Mouse (Mus musculus) bone marrow macrophage, adult 2 months (primary cell): ENCODE measurements around the gene Mrpl34. TPM values are rescaled to one million over a fixed set of nuclear protein-coding genes. Genes with fewer than 3 reads are reported as not detected.
A peak's percentile ranks its signal among the peaks of the same experiment; 100 is the strongest.

ENCODE experiments used
- H3K27ac ChIP-seq: 2 replicates; pipeline ENCODE4 v1.5.1; 2012; ENCODE audit warnings: low read depth, low read length; ENCODE audit not compliant: insufficient read depth
- H3K4me1 ChIP-seq: 2 replicates; pipeline ENCODE4 v1.6.1; 2012; ENCODE audit warnings: low read length; ENCODE audit not compliant: control insufficient read depth, insufficient read depth
- H3K4me3 ChIP-seq: 2 replicates; pipeline ENCODE4 v1.5.1; 2012; ENCODE audit warnings: mild to moderate bottlenecking, low read length, moderate library complexity; ENCODE audit not compliant: insufficient read depth
- CTCF ChIP-seq: IDR thresholded peaks from 2 replicates; pipeline ENCODE4 v1.5.1; 2012; ENCODE audit warnings: low read depth, mild to moderate bottlenecking, low read length, moderate library complexity
- POLR2A ChIP-seq: IDR thresholded peaks from 2 replicates; pipeline ENCODE4 v1.6.1; 2012; ENCODE audit warnings: mild to moderate bottlenecking, low read depth, low read length, borderline replicate concordance
- polyA plus RNA-seq: library from polyadenylated mRNA; stranded (reverse); fragments of >200 nt; gene quantifications from 2 replicates; pipeline ENCODE4 v1.2.4, GENCODE M21; 2012; ENCODE audit not compliant: missing spikeins, insufficient read depth, insufficient read length

Gene Mrpl34
- polyA plus RNA-seq, 1 experiment: 59.5 TPM

DNA sequence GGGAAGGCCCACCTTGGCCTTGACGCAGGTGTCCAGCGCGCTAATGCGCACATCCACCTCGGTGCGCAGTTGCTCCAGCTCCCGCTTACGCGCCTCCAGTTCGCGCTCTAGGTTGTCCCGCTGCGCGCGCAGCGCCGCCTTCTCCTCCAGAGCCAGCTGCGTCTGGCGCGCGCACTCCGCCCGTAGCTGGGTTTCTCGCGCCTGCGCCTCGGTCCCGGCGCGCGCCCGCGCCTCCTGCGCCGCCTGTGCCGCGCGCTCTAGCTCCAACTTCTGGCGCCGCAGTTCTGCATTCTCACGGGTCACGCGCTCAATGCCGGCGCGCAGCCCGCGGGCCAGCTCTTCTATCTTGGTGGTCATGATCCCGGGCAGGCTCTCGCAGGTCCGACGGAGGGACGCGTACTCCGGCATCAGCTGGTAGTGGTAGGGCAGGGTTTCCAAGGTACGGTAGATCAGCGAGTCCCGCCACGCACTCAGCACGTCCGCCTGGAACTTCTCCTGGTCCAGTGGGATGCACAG lies 42.9 kb downstream of the Mrpl34 start:
- peak overlapping the region; percentile 45 for H3K4me3 ChIP-seq
- H3K4me1 ChIP-seq: peaks cover 2% of the 10 kb centered on the region; the same call in 1 of the 2 replicates
- H3K27ac ChIP-seq: no peak overlapping the region
- TF ChIP-seq CTCF (no peak), POLR2A (no peak)

DNA sequence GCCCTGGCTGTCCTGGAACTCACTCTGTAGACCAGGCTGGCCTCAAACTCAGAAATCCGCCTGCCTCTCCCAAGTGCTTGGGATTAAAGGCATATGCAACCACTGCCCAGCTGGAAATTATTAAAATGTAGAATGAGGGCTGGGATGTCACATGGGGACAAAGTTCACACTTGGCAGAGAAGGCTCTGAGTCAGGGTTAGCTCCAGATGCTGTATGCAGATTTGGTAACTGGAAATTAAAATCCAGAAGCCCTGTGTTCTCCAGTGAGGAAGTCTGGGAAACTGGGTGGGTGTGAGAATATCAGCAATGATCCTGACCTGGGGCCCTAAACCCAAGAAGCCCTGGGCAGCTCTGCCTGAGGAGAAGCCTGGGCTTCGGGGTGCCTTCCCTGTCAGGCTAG lies 44.6 kb downstream of the Mrpl34 start:
- H3K4me3 ChIP-seq: no peak overlapping the region
- TF ChIP-seq POLR2A: no peak
- TF ChIP-seq CTCF: no peak
- no peak overlapping the region for H3K27ac ChIP-seq
- H3K4me1 ChIP-seq: peaks cover 2% of the 10 kb centered on the region; the same call in 1 of the 2 replicates

DNA sequence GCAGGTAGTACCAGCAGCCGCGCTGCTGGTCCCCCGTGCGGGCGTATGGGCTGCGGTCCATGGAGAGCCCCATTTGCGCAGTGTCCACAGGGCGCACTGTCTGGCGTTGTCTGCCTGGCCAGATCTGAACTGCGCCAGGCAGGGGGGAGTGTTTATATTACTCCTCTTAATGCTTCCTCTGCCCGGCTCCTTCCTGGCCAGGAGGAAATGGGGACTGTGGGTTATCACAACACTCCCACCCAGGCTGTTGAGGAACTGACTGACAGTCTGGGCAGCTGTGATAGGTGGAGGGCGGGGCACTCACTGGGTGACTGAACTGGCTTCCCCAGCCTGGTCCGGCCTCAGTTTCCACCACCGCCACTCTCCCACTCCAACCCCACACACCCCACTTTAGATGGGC lies 46.9 kb downstream of the Mrpl34 start, which contains the start of gene Plvap:
TSS of gene Plvap (minus strand) at position 109 of the 400 bp plus-strand sequence.
- no peak within 1 kb of the TSS for H3K4me3 ChIP-seq
- no peak within 1 kb of the TSS for H3K27ac ChIP-seq
- TF ChIP-seq POLR2A: no peak
- no peak for TF ChIP-seq CTCF
- peaks cover 2% of the 10 kb centered on the region; the same call in 1 of the 2 replicates for H3K4me1 ChIP-seq

- H3K4me1 ChIP-seq: peaks cover 2% of the 10 kb centered on the region; the same call in 1 of the 2 replicates
- no peak overlapping the region for H3K27ac ChIP-seq
- TF ChIP-seq POLR2A (no peak), CTCF (no peak)
- H3K4me3 ChIP-seq: no peak overlapping the region
Measured at GRCm38 (mm10) chr8:71513018-71513754, 48.4 kb downstream of the Mrpl34 start.

GRCm38 (mm10) chr8:71515043-71515442 lies 50.3 kb downstream of the Mrpl34 start:
- Histone ChIP-seq H3K4me3 (no peak overlapping the region), H3K27ac (no peak overlapping the region), H3K4me1 (peaks cover 2% of the 10 kb centered on the region; the same call in 1 of the 2 replicates)
- TF ChIP-seq CTCF (no peak), POLR2A (no peak)

Other genes with a start within 250 kb of the Mrpl34 start
- 94.0 and 107 TPM in 2 replicates for gene Myo9b, start 192.2 kb upstream of the Mrpl34 start, polyA plus RNA-seq
- 77.6 and 77.8 TPM in 2 replicates for gene Haus8, start 192.0 kb upstream of the Mrpl34 start, polyA plus RNA-seq
- 131 and 149 TPM in 2 replicates for gene Use1, start 98.1 kb upstream of the Mrpl34 start, polyA plus RNA-seq
- gene Ocel1, start 93.7 kb upstream of the Mrpl34 start, polyA plus RNA-seq: 18.5 and 23.5 TPM in 2 replicates
- gene Nr2f6, start 83.0 kb upstream of the Mrpl34 start, polyA plus RNA-seq: 20.2 and 23.9 TPM in 2 replicates
- gene Ushbp1, start 69.2 kb upstream of the Mrpl34 start, polyA plus RNA-seq: 0.21 TPM in 1 of 2 replicates, not detected in the other
- gene Babam1, start 68.1 kb upstream of the Mrpl34 start, polyA plus RNA-seq: 75.8 and 89.1 TPM in 2 replicates
- 9.8 and 14.0 TPM in 2 replicates for gene Ankle1, start 58.9 kb upstream of the Mrpl34 start, polyA plus RNA-seq
- 12.0 and 13.3 TPM in 2 replicates for gene Abhd8, start 1.3 kb upstream of the Mrpl34 start, polyA plus RNA-seq
- 42.3 and 45.5 TPM in 2 replicates for gene Dda1, start 4.2 kb downstream of the Mrpl34 start, polyA plus RNA-seq
- 10.0 and 10.2 TPM in 2 replicates for gene Ano8, start 21.0 kb downstream of the Mrpl34 start, polyA plus RNA-seq
- gene Gtpbp3, start 23.1 kb downstream of the Mrpl34 start, polyA plus RNA-seq: 11.0 and 11.1 TPM in 2 replicates
- not detected in 2 replicates for gene Plvap, start 46.8 kb downstream of the Mrpl34 start, polyA plus RNA-seq
- gene Ccdc194, start 60.8 kb downstream of the Mrpl34 start, polyA plus RNA-seq: 0.40 TPM in 1 of 2 replicates, not detected in the other
- gene Bst2, start 72.5 kb downstream of the Mrpl34 start, polyA plus RNA-seq: 358 and 369 TPM in 2 replicates
- gene Mvb12a, start 78.0 kb downstream of the Mrpl34 start, polyA plus RNA-seq: 64.5 and 65.3 TPM in 2 replicates
- 15.9 and 17.7 TPM in 2 replicates for gene Tmem221, start 93.9 kb downstream of the Mrpl34 start, polyA plus RNA-seq
- gene Nxnl1, start 101.6 kb downstream of the Mrpl34 start, polyA plus RNA-seq: not detected in 2 replicates
- gene Slc27a1, start 103.9 kb downstream of the Mrpl34 start, polyA plus RNA-seq: 85.4 and 86.3 TPM in 2 replicates
- gene Pgls, start 127.2 kb downstream of the Mrpl34 start, polyA plus RNA-seq: 83.5 and 88.9 TPM in 2 replicates
- gene Fam129c, start 132.7 kb downstream of the Mrpl34 start, polyA plus RNA-seq: 2.5 and 2.7 TPM in 2 replicates
- gene Colgalt1, start 146.0 kb downstream of the Mrpl34 start, polyA plus RNA-seq: 111 and 113 TPM in 2 replicates
- gene Unc13a, start 206.8 kb downstream of the Mrpl34 start, polyA plus RNA-seq: 1.0 and 1.3 TPM in 2 replicates
- gene Jak3, start 211.3 kb downstream of the Mrpl34 start, polyA plus RNA-seq: 15.6 and 15.7 TPM in 2 replicates
- gene Insl3, start 224.3 kb downstream of the Mrpl34 start, polyA plus RNA-seq: 5.0 and 5.1 TPM in 2 replicates
- gene B3gnt3, start 236.8 kb downstream of the Mrpl34 start, polyA plus RNA-seq: 23.7 and 24.1 TPM in 2 replicates